Mouse (Mus musculus) cerebellum, adult 9-11 months (tissue): Measurements from ENCODE around the gene Brd4.

Experiments used
- DNase-seq: peaks from one replicate; pipeline ENCODE4 v3.0.0; 2022

Gene Brd4

GRCm38 (mm10) chr17:32165803-32166595 lies 118.5 kb downstream of the Brd4 start:
- no peak for DNase-seq

- DNase-seq, result no peak
Observed at GRCm38 (mm10) chr17:32165266-32165802, 119.2 kb downstream of the Brd4 start.

- DNase-seq, result no peak
Observed at GRCm38 (mm10) chr17:32164780-32165179, 119.7 kb downstream of the Brd4 start.

GRCm38 (mm10) chr17:32163910-32164650 lies 120.4 kb downstream of the Brd4 start:
- no peak for DNase-seq

GRCm38 (mm10) chr17:32162112-32162850 lies 122.2 kb downstream of the Brd4 start:
- peak; percentile 18 for DNase-seq

- no peak for DNase-seq
Observed at GRCm38 (mm10) chr17:32160882-32161281, 123.6 kb downstream of the Brd4 start.

- DNase-seq, result no peak
Observed at GRCm38 (mm10) chr17:32158841-32159240, 125.7 kb downstream of the Brd4 start.

- no peak for DNase-seq
Observed at GRCm38 (mm10) chr17:32146718-32147117, 137.8 kb downstream of the Brd4 start.
